Mouse (Mus musculus) Patski (cell line): ENCODE measurements at regions not wholly inside any gene's neighbourhood (a gene's known extent, or its start where the extent isn't known, plus 50 kb on each side); places are given as distances from the start of the nearest gene placed in this dataset.

ENCODE experiments used
- ATAC-seq: fragments of 100-300 bp; one replicate; pipeline ENCODE4 v1.8.0; 2021
- CTCF ChIA-PET: fragments of 350-600 bp; sonication (Branson Sonifier 250); formaldehyde crosslinking; loops from one replicate; lab custom pipeline; 2022; ENCODE audit warnings: inconsistent platforms; lab: Charles Lee
- POLR2A ChIA-PET: fragments of 350-600 bp; sonication (Branson Sonifier 250); formaldehyde crosslinking; loops from one replicate; lab custom pipeline; 2022; ENCODE audit warnings: antibody characterized with exemption, inconsistent platforms; lab: Charles Lee
- DNase-seq: peaks from one replicate; pipeline ENCODE4 v3.0.0-alpha.2; 2011; ENCODE audit warnings: low read depth, low spot score
- H3K27me3 ChIP-seq: fragments of 371-371 bp; one replicate; pipeline ENCODE4 v1.5.1; 2021
- CTCF ChIP-seq: fragments of 100-300 bp; IDR thresholded peaks from one replicate; pipeline ENCODE4 v1.5.1; 2021
- in situ Hi-C: fragments of 300-500 bp; cut with MboI; formaldehyde crosslinking; loops from 3 replicates; pipeline ENCODE4 v1.11.1; 2018; ENCODE audit warnings: low pct_unique_long_range_greater_than_20kb, mixed read lengths

DNA sequence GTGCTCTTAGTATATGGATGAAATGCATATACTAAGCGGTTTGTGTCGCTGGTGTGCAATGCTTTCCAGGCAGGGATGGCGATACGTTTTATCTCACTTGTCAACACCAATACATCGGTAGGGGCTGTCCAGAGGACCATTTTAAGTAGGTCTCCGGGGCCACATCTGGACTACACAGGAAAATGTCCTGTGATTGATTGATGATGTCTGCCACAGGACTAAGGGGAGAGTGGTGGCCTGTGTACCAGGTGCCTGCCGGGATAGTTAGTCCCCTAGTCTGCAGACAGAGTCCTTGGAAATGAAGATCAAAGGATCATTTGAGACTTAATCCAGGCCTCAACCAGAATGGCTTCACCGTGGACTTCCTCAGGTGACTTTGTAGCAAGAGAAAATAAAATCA lies 460.6 kb downstream of the Bnc2 start:
- POLR2A ChIA-PET: no interaction called here

DNA sequence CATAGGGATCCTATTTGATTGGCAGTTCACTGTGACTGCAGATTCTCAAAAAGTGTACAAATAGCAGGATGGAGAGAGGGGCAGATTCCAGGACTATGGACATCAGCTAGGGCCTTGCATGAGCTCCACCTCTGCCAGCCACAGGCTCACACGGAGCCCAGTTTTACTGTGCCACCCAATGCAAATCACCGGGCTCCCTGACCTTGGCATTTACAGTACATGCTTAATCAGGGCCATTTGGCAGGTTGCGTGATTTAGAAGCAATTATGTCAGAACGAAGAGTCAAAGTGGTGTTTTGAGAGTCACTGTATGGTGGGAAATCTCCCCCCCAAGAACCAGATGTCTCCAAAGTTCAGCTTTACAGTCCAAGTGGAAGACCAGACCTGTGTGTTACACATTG lies 456.1 kb downstream of the Bnc2 start:
- in situ Hi-C loops: no loop called here
- no peaks in the 10 kb centered on the region for H3K27me3 ChIP-seq
- TF ChIP-seq CTCF: no peak
- DNase-seq: no peak
- ATAC-seq: no peak
- CTCF ChIA-PET: no interaction called here
- POLR2A ChIA-PET: no interaction called here

More for the DNA sequence above, 460.6 kb downstream of the Bnc2 start:
- CTCF ChIA-PET: no interaction called here
- no peak for TF ChIP-seq CTCF
- DNase-seq (no peak), ATAC-seq (no peak)
- H3K27me3 ChIP-seq: no peaks in the 10 kb centered on the region
- in situ Hi-C loops: no loop called here

DNA sequence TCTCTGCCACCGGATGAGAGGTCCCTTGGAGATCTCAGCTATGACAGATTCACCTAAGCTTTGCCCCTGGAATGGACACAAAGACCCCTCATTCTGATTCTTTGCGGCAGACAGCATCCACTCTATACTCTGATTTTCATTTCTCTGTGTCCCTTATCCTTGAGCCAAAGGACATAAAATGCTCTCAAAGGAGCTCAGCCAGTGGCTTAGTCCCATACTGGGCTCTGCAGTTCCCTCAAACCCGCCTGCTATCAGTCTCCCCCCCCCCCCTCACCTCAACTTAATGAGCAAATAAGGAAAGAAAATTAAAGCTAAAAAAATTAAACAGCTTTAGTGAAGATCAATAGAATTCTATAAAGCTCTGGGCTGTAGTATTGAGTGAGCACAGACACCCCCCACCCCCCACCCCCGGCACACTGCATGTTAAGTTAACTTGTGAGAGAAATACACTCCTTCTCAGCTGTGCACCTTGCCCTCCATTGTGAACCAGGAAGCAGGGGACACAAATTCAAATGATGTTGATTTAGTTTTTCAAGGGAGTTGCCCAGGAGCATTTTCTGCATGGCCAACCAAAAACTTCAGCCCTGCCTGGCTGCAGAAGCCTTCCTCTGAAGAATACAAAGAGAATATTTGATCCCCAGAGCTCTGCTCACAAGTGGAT lies 452.9 kb downstream of the Bnc2 start:
- POLR2A ChIA-PET: no interaction called here
- CTCF ChIA-PET: interaction anchor here (0.7 kb wide), 1 partner anchor 27 kb away, joined by 4 read pairs; no protein-coding TSS in a partner anchor
- ATAC-seq (no peak), DNase-seq (no peak)
- in situ Hi-C loops: no loop called here
- no peaks in the 10 kb centered on the region for H3K27me3 ChIP-seq
- TF ChIP-seq CTCF: no peak

DNA sequence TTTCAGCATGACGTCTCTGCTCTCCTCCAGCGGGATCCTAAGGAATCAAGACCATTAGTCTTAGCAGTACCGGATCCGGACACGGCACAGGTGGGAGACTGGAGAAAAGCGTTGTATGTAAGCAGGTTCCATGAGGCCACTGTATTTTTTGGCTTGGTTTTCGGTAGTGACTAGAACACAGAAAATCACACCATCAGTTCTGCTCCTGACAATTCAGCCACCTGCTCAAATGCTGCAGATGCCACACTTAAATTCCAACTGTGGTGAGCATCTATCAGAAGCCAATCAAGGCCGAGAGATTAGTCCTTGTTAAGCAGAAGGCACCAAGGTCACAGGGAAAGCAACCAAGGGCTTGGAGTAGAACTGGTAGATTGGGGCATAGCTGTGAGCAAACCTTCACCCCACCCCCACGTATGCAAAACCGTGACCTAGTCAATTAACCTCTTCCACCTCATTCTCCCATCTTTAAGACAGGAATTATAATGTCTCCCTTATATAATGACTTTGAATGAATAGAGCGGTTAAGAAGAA lies 452.2 kb downstream of the Bnc2 start:
- no peaks in the 10 kb centered on the region for H3K27me3 ChIP-seq
- ATAC-seq (no peak), DNase-seq (no peak)
- in situ Hi-C loops: no loop called here
- CTCF ChIA-PET: interaction anchor here (0.7 kb wide), 1 partner anchor 28 kb away, joined by 4 read pairs; no protein-coding TSS in a partner anchor
- TF ChIP-seq CTCF: no peak
- POLR2A ChIA-PET: no interaction called here

DNA sequence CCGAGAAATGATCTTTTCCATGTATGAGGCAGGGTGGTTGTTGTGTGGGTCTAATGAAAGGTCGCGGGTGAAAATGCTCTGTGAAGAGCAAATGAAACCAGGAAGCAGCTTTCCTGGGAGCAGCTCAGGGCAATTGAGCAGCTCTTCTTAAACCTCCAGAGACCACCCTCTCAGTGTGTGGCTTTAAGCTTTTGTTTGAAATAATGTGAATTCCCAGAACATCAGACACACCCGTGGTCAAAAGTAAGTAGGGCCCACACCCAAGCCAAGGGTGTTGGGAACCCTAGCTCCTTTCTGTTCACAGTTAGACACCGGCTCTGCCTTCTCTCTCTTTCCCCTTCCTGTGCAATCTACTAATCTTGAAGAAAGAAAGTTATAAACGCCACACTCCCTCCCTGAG lies 450.5 kb downstream of the Bnc2 start:
- no peak for TF ChIP-seq CTCF
- DNase-seq (no peak), ATAC-seq (no peak)
- in situ Hi-C loops: no loop called here
- ChIA-PET CTCF (interaction anchor here (1.0 to 1.4 kb wide), 2 partner anchors 10 to 37 kb away, joined by 4 to 6 read pairs; no protein-coding TSS in a partner anchor), POLR2A (no interaction called here)
- no peaks in the 10 kb centered on the region for H3K27me3 ChIP-seq
